Mouse (Mus musculus) CD4-positive, CD25-positive, alpha-beta regulatory T cell, adult 2 months (primary cell): ENCODE measurements around the gene 3110001I22Rik.
"Not testable (repeated sequence)": the region's sequence is repeated elsewhere in the genome, so short reads cannot be mapped to it uniquely, and the experiment has no call there.

ENCODE experiments used
- DNase-seq: peaks from one replicate; pipeline ENCODE4 v3.0.0-alpha.2; 2012; ENCODE audit warnings: low read depth, low spot score

3110001I22Rik gene

DNA sequence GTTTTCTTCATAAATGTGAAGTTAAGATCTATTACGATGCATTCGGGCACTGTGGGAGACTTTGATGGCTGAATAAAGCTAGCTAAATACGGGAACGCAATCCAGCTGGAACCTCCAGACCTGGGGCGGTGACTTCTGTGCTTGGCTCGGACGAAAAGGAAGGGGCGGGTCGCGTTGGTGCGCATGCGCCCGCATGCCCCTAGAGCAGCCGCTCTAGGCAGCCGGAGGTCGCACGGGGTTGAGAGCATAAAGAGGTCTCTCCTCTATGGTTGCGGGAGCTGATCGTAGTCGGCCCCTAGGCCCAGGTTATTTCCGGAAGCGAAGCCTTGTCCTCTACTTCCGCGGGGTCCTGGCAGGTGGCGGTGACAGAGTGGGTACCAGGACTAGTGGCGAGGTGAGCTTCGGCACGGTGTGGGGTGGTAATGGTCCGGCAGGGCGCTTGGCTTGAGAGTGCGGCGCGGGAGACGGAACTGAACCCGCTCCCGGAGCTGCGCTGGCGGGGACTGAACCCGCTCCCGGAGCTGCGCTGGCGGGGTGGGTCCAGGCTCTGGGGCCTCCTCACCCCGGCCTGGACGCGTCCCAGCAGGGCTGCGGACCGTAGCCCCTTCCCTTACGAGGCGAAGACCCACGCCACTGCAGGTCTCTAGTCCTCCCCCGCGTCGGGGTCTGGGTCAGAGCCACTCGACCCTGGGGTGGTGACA, at the start of gene 3110001I22Rik, which contains the start of gene Bfar:
Gene 3110001I22Rik, plus strand, starts transcription at position 245 of the 701 bp plus-strand sequence.
Gene Bfar, plus strand, starts transcription at position 174 of the 701 bp plus-strand sequence.
- DNase-seq = peak; percentile 97

DNA sequence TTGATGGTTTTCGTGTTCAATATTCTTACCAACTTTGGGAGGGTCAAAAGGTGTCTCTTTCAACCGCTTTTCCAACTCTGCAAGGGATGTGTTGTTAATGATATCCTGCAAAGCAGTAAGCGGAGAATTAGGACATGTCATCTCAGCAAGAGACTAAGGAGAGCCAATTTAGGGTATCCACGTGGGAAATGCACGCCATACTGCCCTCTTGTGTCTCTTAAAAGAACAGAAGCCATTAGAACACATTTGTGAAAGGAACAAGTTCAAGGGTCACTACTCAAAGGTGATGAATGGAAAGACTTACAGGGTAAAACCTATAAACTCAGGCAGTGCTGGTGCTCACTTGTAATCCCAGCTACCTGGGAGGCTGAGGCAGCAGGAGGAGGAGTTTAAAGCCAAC, 43.4 kb upstream of the 3110001I22Rik start:
- peak; percentile 13 for DNase-seq

DNA sequence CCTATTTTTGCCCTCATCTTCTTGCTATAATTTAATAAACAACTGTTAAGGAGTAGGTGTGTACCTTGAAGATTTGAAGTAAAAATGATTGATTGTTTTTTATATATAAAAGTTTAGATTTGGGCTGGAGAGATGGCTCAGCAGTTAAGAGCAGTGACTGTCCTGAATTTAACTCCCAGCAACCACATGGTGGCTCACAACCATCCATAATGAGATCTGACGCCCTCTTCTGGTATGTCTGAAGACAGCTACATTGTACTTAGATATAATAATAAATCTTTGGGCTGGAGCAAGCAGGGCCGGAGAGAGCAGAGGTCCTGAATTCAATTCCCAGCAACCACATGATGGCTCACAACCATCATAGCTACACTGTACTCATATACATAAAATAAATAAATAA, 33.5 kb upstream of the 3110001I22Rik start:
- not testable (repeated sequence) for DNase-seq

DNA sequence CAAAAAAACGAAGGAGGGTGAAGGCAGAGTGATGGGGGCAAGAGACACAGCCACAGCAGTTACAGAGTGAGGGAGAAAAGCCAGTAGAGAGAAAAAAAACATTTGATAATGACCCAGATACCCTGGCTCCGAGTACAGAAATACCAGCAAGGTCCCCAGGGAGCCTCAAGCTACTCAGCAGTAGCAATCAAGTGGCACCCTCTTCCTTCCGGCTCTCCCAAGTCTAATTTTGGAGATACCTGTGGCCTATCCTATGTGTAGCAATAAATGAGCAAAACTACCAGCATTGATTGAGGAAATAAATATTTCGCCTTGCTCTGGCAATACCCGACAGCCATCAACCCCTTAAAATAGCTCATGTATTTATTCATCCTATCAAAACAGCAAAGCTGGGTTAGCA, 32.2 kb upstream of the 3110001I22Rik start:
- no peak for DNase-seq

DNA sequence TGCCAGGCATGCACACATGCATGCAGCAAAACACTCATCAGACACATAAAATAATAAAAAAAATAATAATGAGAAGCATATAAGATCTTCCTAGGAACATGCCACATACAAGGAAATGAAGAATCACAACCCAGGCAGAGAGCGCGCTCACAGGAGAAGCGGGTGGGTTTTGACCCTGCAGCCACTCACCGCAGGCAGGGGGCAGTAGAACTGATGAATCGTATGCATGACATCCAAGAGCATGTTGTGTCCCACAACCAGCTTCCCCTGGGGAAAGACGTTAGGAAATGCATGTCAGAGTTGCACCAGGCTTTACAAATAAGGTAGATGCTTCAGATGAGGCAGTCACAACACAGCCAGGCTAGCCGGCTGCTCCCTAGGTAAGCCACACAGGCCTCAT, 31.7 kb upstream of the 3110001I22Rik start:
- peak; percentile 9 for DNase-seq

DNA sequence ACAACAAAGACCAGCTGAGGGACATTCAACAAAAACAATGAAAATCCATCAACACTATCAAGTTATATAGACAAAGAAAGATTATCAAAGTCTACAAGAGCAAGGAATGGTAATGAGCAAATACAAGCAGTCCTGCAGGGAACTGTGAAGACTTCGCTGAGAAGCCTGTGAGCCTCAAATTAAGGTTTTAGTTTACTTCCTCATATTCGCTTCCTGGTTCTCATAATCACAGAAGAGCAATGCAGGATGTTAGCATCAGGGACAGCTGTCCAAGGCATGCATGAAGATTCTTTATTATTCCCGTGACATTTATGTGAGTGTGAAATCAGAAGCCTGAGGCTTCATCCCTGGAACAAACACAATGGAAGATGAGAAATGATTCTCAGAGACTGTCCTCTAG, 27.3 kb upstream of the 3110001I22Rik start:
- DNase-seq = no peak

DNA sequence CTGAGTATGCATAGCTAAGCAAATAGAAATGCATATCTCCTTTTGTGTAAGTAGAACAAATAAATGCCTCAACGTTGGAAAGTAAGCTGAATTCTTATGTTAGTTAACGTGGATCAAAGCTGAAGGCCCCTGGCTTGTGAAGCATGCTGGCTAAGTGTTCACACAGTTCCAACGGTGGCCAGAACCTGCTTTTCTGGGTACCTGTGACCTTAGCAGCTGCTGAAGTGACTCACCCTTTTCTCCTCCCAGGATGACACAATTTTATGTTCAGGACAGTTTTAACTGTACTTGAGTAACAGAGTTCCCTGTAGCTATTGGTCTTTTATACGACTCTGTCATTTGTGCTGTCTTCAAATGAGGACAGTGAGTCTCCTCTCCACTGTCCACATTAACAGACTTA, 25.8 kb upstream of the 3110001I22Rik start:
- DNase-seq = no peak

DNA sequence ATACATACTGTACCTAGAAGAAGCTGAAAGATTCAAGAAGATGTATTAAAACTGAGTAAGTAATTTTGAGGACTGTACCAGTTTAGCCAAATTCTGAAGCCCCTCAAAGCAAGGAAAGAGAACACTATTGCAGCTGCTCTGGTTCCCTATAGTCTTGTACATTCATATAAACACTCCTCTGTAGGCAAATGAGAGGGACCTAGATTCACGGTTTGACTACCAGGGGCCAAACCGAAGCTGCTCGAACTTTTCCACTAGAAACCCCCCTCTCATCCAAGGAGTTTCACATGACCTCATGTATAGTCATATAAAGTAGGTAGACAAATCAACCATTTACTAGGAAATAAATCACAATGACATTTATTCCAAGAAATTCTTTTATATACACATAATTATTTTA, 12.8 kb upstream of the 3110001I22Rik start:
- no peak for DNase-seq

DNA sequence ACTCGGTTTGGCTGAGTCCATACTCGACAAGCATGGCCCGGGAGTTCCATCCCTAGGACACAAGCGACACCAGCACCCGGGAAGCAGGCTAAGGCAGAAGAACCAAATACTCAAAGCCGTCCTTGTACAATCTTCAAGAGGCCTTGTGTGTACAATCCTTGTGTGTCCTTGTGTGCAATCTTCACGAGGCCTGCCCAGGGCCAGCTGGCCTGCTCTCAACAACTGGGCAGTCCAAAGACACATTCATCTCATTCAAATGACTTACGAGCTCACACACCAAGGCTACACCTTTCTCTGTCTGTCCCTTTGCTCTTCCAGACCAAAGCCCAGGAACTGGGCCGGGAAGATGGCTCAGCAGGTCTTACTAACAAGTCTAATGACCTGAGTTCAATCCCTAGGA, 11.0 kb upstream of the 3110001I22Rik start:
- DNase-seq = no peak

DNA sequence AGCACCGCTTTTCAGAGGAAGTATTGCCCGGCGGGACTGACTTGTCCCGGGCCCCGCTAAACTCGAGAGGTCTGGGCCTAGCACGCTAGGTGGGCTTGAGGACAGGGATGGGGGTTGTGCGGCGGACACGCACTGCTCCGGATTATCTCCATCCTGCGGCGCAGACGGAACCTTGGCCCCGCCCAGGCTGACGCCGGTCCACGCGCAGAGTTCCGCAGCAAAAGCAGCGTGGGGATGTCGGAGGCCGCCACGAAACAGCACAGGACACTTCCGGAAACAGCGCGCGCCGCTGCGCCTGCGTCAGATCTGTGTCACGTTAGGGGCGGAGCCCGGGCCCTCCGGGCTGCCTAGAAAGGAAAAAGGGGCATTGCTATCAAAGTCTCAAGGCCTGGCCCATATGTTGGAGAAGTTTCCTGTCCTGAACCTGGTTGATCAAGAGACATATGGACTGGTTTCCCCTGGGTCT, 3.8 kb upstream of the 3110001I22Rik start, which contains the start of gene Parn:
Gene Parn, minus strand, starts transcription at position 293 of the 466 bp plus-strand sequence.
- peak; percentile 98 for DNase-seq

DNA sequence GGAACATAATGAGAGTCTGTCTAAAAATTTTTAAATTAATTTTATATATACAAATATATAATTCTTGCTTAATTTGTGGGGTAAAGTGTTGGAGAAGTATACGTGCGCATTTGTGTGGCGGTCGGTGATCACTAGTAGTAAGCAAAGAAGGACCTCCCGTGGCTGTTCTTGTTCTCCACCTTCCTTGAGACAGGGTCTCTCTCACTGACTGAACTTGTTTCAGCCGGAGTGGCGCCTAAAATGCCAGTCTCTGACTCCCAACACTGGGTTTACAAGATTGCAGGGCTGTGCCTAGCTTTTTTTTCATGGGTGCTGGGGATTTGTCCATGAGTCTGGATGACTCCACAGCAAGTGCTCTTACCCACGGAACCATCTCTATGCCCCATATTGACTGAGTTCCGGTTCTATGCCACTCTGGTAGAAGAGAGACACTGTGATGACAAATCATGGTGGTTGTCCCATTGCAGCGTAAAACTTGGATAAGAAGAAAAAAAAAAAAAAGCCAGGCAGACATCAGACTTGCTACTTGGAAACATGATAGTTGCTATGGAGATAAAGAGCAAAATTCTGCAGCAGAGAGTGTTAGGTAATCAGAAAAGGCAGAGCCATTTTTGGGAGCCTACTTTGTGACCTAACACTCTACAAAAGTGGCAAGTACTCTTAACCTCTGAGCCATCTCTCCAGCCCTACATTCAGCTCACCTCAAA, 3.2 kb upstream of the 3110001I22Rik start:
- DNase-seq = no peak

DNA sequence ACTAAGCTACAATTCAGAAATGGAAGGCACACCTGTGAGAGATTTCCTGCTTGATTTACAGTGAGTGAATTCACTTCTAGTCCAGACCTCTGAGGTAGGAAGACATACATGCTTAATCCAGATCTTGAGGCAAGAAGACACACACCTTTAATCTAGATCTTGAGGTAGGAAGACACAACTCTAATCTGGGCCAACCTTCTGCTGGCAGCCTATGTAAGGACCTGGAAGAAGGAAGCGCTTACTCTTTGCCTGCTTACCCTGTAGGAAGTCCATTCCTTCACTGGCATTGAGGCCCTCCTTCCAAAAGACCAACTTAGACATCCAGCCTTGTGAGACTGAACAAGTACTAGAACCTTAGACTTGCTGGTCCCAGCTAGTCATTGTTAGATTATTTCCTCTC, 2.4 kb upstream of the 3110001I22Rik start:
- no peak for DNase-seq

DNA sequence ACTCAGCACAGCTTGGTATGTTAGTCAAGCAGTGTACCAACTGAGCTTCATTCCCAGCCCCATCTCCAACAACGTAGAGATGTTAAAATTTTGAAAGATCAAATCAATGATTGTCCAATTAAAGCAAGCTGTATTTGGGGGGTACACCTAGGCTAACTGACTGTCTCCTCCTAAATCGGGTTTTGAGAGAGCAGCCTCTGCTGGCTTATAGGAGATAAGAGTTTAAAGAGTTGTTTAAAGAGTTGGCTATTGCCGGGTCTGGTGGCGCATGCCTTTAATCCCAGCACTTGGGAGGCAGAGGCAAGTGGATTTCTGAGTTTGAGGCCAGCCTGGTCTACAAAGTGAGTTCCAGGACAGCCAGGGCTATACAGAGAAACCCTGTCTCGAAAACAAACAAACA, 833 bp upstream of the 3110001I22Rik start:
- DNase-seq = not testable (repeated sequence)

DNA sequence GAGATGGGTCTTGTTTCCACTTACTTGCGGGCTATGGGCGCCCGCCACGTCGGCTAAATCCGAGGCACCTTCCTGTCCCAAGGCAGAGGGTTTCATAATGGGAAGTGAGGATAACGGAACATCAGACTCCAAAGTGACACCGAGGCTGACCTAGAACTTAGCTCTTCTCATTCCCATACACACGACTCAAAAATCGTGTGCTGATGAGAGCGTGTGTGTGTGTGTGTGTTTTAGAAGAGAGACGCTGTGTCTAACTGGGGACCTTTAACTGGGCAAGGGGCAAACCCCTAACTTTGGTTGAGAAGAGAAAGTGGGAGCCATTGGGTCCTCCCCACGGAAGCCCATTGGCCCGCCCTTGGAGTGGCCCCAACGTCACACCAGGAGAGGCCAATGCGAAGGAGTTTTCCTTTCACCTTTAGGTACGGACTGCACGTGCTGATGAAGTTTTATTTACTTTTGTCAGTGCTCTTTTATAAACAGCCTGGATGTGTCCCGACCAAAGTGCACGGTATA, 713 bp downstream of the 3110001I22Rik start:
- peak; percentile 86 for DNase-seq

DNA sequence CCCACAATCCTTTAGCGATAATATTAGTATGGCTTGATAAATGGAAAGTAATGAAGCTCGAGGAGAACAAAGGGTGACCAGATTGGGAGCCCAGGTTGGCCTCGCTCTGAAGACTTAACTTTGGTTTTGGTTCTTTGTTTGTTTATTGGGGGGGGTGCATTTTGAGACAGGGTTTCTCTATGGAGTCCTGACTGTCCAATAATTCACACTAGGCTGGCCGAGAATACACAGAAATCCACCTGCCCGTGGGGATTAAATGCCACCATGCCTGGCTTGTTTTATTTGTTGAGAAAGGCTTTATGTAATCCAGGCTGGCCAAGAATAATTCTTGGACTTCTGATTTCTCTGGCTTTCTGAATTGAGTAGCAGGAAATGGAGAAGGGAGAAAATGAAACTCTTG, 1.4 kb downstream of the 3110001I22Rik start:
- no peak for DNase-seq

DNA sequence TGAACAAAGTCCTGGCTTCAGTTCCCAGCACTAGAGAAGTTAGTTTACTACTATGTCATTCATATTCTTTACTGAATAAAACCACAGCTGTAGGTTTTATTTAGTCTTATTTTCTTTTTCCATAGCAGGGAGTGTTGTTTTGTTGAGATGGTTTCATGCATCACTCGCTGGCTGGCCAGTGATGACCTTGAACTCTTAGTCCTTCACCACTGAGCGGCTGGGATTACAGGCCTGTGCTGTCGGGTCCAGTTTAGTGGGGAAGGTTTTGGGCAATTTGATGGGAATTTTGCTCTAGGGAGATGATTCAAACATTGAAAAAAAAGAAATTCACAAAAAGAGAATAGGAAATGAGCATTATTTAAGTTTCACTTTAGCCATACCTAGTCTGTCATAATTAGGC, 2.8 kb downstream of the 3110001I22Rik start:
- no peak for DNase-seq

DNA sequence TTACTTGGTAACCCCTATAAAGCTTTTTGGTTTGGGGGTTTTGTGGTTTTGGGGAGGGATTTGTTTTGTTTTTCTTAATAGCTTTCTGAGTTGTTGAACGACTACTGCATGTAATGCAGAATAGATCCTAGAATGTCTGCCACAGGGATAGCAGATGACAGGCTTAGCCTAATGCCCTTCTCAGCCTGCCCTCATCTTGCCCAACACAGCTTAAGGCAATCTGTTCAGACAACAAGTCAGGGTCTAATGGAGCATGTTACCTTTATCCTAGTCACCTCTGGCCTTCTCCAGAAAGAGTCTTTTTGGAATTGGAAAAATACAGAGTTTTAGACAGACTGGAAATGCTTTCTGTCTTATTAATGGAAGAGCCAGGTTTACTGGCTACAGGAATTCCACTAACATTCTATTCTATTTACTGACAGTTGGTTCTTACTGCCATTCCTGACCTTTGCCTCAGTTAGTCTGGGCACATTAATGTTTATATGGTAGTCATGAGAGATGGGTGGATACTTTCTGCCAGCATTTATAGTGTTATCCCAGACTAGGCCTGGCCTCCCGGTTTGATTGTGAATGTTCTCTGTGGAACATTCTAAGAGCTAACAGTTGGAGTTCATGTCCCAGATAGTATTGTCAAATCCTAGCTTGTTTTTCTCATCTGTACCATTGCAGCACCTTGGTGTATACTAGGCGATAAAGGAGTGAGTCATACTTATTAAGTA, 7.0 kb downstream of the 3110001I22Rik start:
- DNase-seq = no peak

DNA sequence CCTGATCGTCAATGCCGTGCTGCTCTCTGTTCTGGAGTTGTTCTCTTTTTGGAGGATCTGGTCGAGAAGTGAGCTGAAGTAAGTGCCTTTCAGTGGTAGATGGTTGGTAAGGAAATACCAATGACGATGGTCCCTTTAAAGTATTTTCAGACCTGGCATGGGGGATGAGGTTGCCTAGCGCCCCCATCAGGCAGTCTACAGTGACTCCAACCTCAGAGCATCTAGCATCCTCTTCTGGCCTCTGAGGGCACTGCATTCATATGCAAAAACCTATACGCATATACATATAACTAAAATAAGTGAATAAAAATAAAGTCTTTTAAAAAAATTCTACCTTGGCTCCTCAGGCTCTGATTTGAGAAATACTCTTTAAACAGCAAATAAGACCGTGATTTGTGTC, 27.3 kb downstream of the 3110001I22Rik start:
- peak; percentile 31 for DNase-seq

DNA sequence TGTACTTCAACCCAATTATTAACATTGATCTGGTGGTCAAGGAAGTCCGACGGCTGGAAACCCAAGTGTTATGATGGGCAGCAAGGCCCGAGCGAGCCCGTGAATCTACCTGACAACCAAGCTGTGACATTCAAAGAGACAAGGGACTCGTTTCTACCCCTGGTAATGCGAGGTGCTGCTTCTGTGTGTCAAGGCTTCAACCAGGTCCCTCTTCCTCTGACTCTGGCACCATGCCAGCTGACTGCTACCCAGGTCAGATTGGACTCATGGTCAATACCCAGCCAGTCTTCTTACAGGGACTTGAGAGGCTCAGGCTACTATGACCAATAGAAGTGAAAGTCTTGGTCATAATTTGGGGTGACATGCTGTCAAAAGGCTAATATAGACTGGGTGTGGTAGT, 30.5 kb downstream of the 3110001I22Rik start:
- no peak for DNase-seq

DNA sequence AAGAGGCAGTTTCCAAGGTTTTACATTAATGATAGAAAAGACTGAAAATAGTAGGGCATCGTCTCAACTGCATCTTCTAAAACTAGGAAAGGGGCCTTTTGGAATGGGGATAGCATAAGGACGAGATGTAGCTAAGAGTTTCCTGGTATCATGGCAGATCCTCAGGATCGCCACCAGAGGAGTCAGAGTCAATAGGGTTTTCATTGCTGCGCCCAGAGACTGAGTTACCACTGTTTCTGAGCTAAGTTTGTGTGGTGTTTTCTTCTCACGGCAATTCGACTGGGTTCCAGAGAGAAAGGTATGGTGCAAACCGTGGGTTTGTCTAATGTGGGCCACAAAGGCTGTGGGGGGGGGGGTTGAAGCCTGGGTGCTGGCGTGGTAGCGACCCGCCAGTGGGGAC, 32.9 kb downstream of the 3110001I22Rik start:
- DNase-seq = no peak

DNA sequence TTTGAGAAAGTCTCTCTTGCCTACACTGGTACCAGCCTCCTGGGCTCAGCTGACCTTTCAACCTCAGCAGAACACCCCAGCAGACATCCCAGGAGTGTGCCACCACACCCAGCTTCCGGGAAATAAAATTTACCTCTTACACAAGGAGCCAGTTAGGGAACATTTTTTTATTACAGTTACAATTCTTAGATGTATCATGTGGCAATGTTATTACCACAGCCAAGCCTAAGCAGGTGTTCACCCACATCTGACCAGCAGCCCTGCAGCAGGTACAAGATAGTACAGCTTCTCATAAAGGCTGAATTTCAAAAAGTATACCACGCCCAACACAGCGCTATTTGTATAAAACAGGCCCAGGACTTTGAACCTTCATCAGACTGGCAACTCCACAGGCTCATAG, 43.2 kb downstream of the 3110001I22Rik start:
- no peak for DNase-seq
